Mouse (Mus musculus): ENCODE data around the gene Gm3839. TPM values are rescaled to one million over a fixed set of nuclear protein-coding genes. Genes with fewer than 3 reads are reported as not detected.
"Not testable (repeated sequence)": the region's sequence is repeated elsewhere in the genome, so short reads cannot be mapped to it uniquely, and the experiment has no call there.

Gene Gm3839
- polyA plus RNA-seq, 2 experiments = 0.40 to 1.1 TPM

GRCm38 (mm10) chr14:11307079-11307478 lies 49.4 kb downstream of the Gm3839 start:
- no peaks in the 10 kb centered on the region for H3K36me3 ChIP-seq (replicated peaks; ENCODE audit: control insufficient read depth, insufficient read depth, low read depth)
- no peak for TF ChIP-seq EP300 (IDR thresholded peaks at IDR 0.05; ENCODE audit: low read depth)
- peak; percentile 40; the same call in 1 of the 2 replicates for TF ChIP-seq CTCF (IDR thresholded peaks at IDR 0.05; ENCODE audit: low read depth)
- H3K4me2 ChIP-seq (ENCODE audit: low read depth) = no peak overlapping the region
- ATAC-seq (ENCODE audit: insufficient read depth) (no peak), DNase-seq (ENCODE audit: low read depth in 3 of 3, low spot score in 3 of 3) (no peak)
- WGBS (ENCODE audit: insufficient replicate concordance) = 23% methylated on average over 2 of the region's 2 CpGs
- no peak overlapping the region for H3K27ac ChIP-seq
- H3K9ac ChIP-seq (replicated peaks) = no peak overlapping the region
- no peaks in the 10 kb centered on the region for H3K27me3 ChIP-seq (ENCODE audit: control insufficient read depth, insufficient read depth, low read length)
- H3K4me1 ChIP-seq (replicated peaks; ENCODE audit: control insufficient read depth in 2 of 2, insufficient read depth in 2 of 2, low read length in 1 of 2) = no peaks in the 10 kb centered on the region
- H3K9me3 ChIP-seq (ENCODE audit: control insufficient read depth, low read length) = no peaks in the 10 kb centered on the region
- no peak overlapping the region for H3K4me3 ChIP-seq (ENCODE audit: insufficient read depth in 1 of 2, low read depth in 2 of 2, low read length in 2 of 2)

GRCm38 (mm10) chr14:11287956-11288355 lies 68.6 kb downstream of the Gm3839 start:
- ATAC-seq (ENCODE audit: insufficient read depth); H3K4me1 ChIP-seq (replicated peaks; ENCODE audit: control insufficient read depth in 2 of 2, insufficient read depth in 2 of 2, low read length in 1 of 2); H3K4me3 ChIP-seq (ENCODE audit: insufficient read depth in 1 of 2, low read depth in 2 of 2, low read length in 2 of 2); H3K27ac ChIP-seq; H3K27me3 ChIP-seq (ENCODE audit: control insufficient read depth, insufficient read depth, low read length); H3K9ac ChIP-seq (replicated peaks); H3K4me2 ChIP-seq (ENCODE audit: low read depth); DNase-seq (ENCODE audit: low read depth in 3 of 3, low spot score in 3 of 3); H3K9me3 ChIP-seq (ENCODE audit: control insufficient read depth, low read length); H3K36me3 ChIP-seq (replicated peaks; ENCODE audit: control insufficient read depth, insufficient read depth, low read depth): not testable (repeated sequence)
- WGBS (ENCODE audit: insufficient replicate concordance) = 65% methylated on average over 3 of the region's 3 CpGs

- DNase-seq (ENCODE audit: low read depth in 3 of 3, low spot score in 3 of 3) (no peak), ATAC-seq (ENCODE audit: insufficient read depth) (no peak)
- H3K27me3 ChIP-seq (ENCODE audit: control insufficient read depth, insufficient read depth, low read length) = no peaks in the 10 kb centered on the region
- 61% methylated on average over 4 of the region's 4 CpGs for WGBS (ENCODE audit: insufficient replicate concordance)
- H3K4me1 ChIP-seq (replicated peaks; ENCODE audit: control insufficient read depth in 2 of 2, insufficient read depth in 2 of 2, low read length in 1 of 2) = no peaks in the 10 kb centered on the region
- H3K9ac ChIP-seq (replicated peaks) = no peak overlapping the region
- no peak overlapping the region for H3K27ac ChIP-seq
- no peaks in the 10 kb centered on the region for H3K36me3 ChIP-seq (replicated peaks; ENCODE audit: control insufficient read depth, insufficient read depth, low read depth)
- no peak for TF ChIP-seq CTCF (IDR thresholded peaks at IDR 0.05; ENCODE audit: low read depth)
- TF ChIP-seq EP300 (IDR thresholded peaks at IDR 0.05; ENCODE audit: low read depth) = no peak
- no peak overlapping the region for H3K4me2 ChIP-seq (ENCODE audit: low read depth)
- H3K4me3 ChIP-seq (ENCODE audit: insufficient read depth in 1 of 2, low read depth in 2 of 2, low read length in 2 of 2) = no peak overlapping the region
- H3K9me3 ChIP-seq (ENCODE audit: control insufficient read depth, low read length) = no peaks in the 10 kb centered on the region
Measured at GRCm38 (mm10) chr14:11257161-11257705, 99.3 kb downstream of the Gm3839 start.

- DNase-seq (ENCODE audit: low read depth in 3 of 3, low spot score in 3 of 3) (no peak), ATAC-seq (ENCODE audit: insufficient read depth) (no peak)
- Histone ChIP-seq H3K4me3 (ENCODE audit: insufficient read depth in 1 of 2, low read depth in 2 of 2, low read length in 2 of 2) (no peak overlapping the region), H3K36me3 (replicated peaks; ENCODE audit: control insufficient read depth, insufficient read depth, low read depth) (no peaks in the 10 kb centered on the region), H3K4me2 (ENCODE audit: low read depth) (no peak overlapping the region), H3K27me3 (ENCODE audit: control insufficient read depth, insufficient read depth, low read length) (no peaks in the 10 kb centered on the region), H3K27ac (no peak overlapping the region), H3K9me3 (ENCODE audit: control insufficient read depth, low read length) (no peaks in the 10 kb centered on the region), H3K4me1 (replicated peaks; ENCODE audit: control insufficient read depth in 2 of 2, insufficient read depth in 2 of 2, low read length in 1 of 2) (no peaks in the 10 kb centered on the region), H3K9ac (replicated peaks) (no peak overlapping the region)
- TF ChIP-seq EP300 (IDR thresholded peaks at IDR 0.05; ENCODE audit: low read depth) (no peak), CTCF (IDR thresholded peaks at IDR 0.05; ENCODE audit: low read depth) (no peak)
Measured at GRCm38 (mm10) chr14:11248053-11248452, 108.5 kb downstream of the Gm3839 start.

- no peaks in the 10 kb centered on the region for H3K36me3 ChIP-seq (replicated peaks; ENCODE audit: control insufficient read depth, insufficient read depth, low read depth)
- no peaks in the 10 kb centered on the region for H3K9me3 ChIP-seq (ENCODE audit: control insufficient read depth, low read length)
- H3K27ac ChIP-seq = no peak overlapping the region
- TF ChIP-seq EP300 (IDR thresholded peaks at IDR 0.05; ENCODE audit: low read depth) (no peak), CTCF (IDR thresholded peaks at IDR 0.05; ENCODE audit: low read depth) (no peak)
- no peak for ATAC-seq (ENCODE audit: insufficient read depth)
- no peak overlapping the region for H3K4me3 ChIP-seq (ENCODE audit: insufficient read depth in 1 of 2, low read depth in 2 of 2, low read length in 2 of 2)
- DNase-seq (ENCODE audit: low read depth in 3 of 3, low spot score in 3 of 3) = no peak
- no peaks in the 10 kb centered on the region for H3K27me3 ChIP-seq (ENCODE audit: control insufficient read depth, insufficient read depth, low read length)
- H3K4me2 ChIP-seq (ENCODE audit: low read depth) = no peak overlapping the region
- 35% methylated on average over 5 of the region's 5 CpGs for WGBS (ENCODE audit: insufficient replicate concordance)
- no peaks in the 10 kb centered on the region for H3K4me1 ChIP-seq (replicated peaks; ENCODE audit: control insufficient read depth in 2 of 2, insufficient read depth in 2 of 2, low read length in 1 of 2)
- no peak overlapping the region for H3K9ac ChIP-seq (replicated peaks)
Measured at GRCm38 (mm10) chr14:11244546-11244945, 112.0 kb downstream of the Gm3839 start.
